Mouse (Mus musculus) heart, postnatal 0 days (tissue): ENCODE measurements around the gene Slco4a1. TPM values are rescaled to one million over a fixed set of nuclear protein-coding genes. Genes with fewer than 3 reads are reported as not detected.
A peak's percentile ranks its signal among the peaks of the same experiment; 100 is the strongest.

Experiments
- ATAC-seq: fragments of 200-750 bp; cut with Nextera tagmentation; 2 replicates; pipeline ENCODE4 v1.8.0; 2017; ENCODE audit warnings: low read depth, moderate number of reproducible peaks, moderate library complexity; ENCODE audit not compliant: insufficient read depth
- DNase-seq: peaks from one replicate; pipeline ENCODE4 v3.0.0-alpha.2; 2016; ENCODE audit warnings: low spot score
- H3K27ac ChIP-seq: fragments of 300-500 bp; sonication (generic); 2 replicates; pipeline ENCODE4 v1.5.1; 2014; ENCODE audit warnings: low read depth, mild to moderate bottlenecking
- H3K27me3 ChIP-seq: fragments of 300-500 bp; sonication (generic); 2 replicates; pipeline ENCODE4 v1.6.1; 2014; ENCODE audit warnings: low read length, mixed read lengths; ENCODE audit not compliant: control insufficient read depth, insufficient read depth
- H3K36me3 ChIP-seq: fragments of 300-500 bp; sonication (generic); replicated peaks from 2 replicates; pipeline ENCODE4 v1.6.1; 2014; ENCODE audit warnings: low read length, mixed read lengths; ENCODE audit not compliant: control insufficient read depth, insufficient read depth
- H3K4me1 ChIP-seq: fragments of 300-500 bp; sonication (generic); 2 replicates; pipeline ENCODE4 v1.6.1; 2014; ENCODE audit warnings: antibody characterized with exemption; ENCODE audit not compliant: control insufficient read depth, insufficient read depth
- H3K4me2 ChIP-seq: fragments of 300-500 bp; sonication (generic); 2 replicates; pipeline ENCODE4 v1.6.1; 2014; ENCODE audit warnings: low read depth, mild to moderate bottlenecking, low read length, moderate library complexity
- H3K4me3 ChIP-seq: fragments of 300-500 bp; sonication (generic); 2 replicates; pipeline ENCODE4 v1.5.1; 2014; ENCODE audit warnings: low read depth, low read length
- H3K9ac ChIP-seq: fragments of 300-500 bp; sonication (generic); replicated peaks from 2 replicates; pipeline ENCODE4 v1.6.1; 2014; ENCODE audit warnings: low read depth, low read length, mixed read lengths
- H3K9me3 ChIP-seq: fragments of 300-500 bp; sonication (generic); replicated peaks from 2 replicates; pipeline ENCODE4 v1.6.1; 2016; ENCODE audit warnings: low read length; ENCODE audit not compliant: control insufficient read depth
- CTCF ChIP-seq: IDR thresholded peaks from 2 replicates; pipeline ENCODE4 v1.5.1; 2016; ENCODE audit warnings: antibody characterized with exemption, control low read depth, low read depth
- EP300 ChIP-seq: IDR thresholded peaks from 2 replicates; pipeline ENCODE4 v1.6.1; 2016; ENCODE audit warnings: antibody characterized with exemption, low read depth
- WGBS: fragments of 180-500 bp; shearing (Covaris S2); extraction: QIAGEN DNeasy Blood & Tissue Kit; methylation state at CpG from one replicate; pipeline ENCODE4 v1.1.7; 2014; 5-methylcytosine and 5-hydroxymethylcytosine counted together
- polyA plus RNA-seq: library from polyadenylated mRNA; unstranded; fragments of >200 nt; fragmentation: Nextera tagmentation; extraction: Ambion mirVana; gene quantifications from 2 replicates; pipeline ENCODE4 v1.2.1, GENCODE M21; 2015
- total RNA-seq: library from RNA; depleted of rRNA; stranded (reverse); fragments of >200 nt; gene quantifications from 2 replicates; pipeline ENCODE4 v1.2.3, GENCODE M21; 2014; ENCODE audit warnings: low replicate concordance

Slco4a1 gene
- total and polyA plus RNA-seq, 2 experiments from 2014 or later: not detected

DNA sequence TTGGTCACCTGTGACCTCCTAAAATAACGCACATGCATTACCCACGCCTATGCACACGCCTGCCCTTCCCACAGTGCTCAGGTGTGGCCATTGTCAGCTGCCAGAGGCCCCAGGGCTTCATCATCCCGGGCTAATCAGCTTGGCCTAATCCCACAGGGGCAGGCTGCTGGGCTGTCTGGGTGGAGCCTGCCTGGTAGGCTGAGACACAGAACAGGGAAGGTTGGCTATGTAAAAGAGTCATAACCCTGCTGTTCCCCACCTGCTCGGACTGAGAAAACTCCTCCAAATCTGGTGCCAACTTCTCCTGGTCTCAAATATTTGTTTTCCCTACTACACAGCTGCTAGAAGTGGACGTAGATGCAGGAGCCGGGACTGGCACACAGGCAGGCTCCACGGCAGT is 4.8 kb downstream of the Slco4a1 start:
- Histone ChIP-seq H3K4me3 (no peak overlapping the region), H3K9me3 (no peaks in the 10 kb centered on the region), H3K36me3 (no peaks in the 10 kb centered on the region), H3K27ac (no peak overlapping the region), H3K4me2 (no peak overlapping the region), H3K27me3 (peaks cover 20% of the 10 kb centered on the region), H3K9ac (no peak overlapping the region), H3K4me1 (peaks cover 6% of the 10 kb centered on the region; the same call in 1 of the 2 replicates)
- 63% methylated on average over 8 of the region's 8 CpGs for WGBS
- no peak for DNase-seq
- ATAC-seq: no peak
- TF ChIP-seq CTCF (no peak), EP300 (no peak)

DNA sequence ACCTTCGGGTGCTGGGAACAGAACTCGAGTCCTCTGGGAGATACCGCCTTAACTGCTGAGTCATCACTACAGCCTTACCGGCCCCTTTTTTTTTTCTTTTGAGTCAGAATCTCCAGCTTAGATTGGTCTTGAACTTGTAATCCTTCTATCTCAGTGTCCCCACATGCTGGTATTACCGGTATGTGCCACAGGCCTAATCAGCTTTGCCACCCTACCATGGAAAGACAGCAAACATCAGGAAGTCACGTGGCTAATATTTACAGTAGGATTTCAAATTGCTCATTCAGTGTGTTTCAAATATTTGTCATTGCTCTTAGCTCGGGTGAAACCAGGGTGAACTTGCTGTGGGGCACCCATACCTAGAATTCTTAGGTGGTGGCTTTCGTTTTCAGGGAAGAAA is 6.5 kb downstream of the Slco4a1 start:
- 81% methylated on average over 8 of the region's 8 CpGs for WGBS
- H3K27ac ChIP-seq: no peak overlapping the region
- H3K9me3 ChIP-seq: no peaks in the 10 kb centered on the region
- no peak for DNase-seq
- no peaks in the 10 kb centered on the region for H3K4me1 ChIP-seq
- no peak overlapping the region for H3K4me3 ChIP-seq
- H3K36me3 ChIP-seq: no peaks in the 10 kb centered on the region
- H3K4me2 ChIP-seq: no peak overlapping the region
- ATAC-seq: no peak
- no peak overlapping the region for H3K9ac ChIP-seq
- H3K27me3 ChIP-seq: peaks cover 3% of the 10 kb centered on the region
- TF ChIP-seq CTCF (no peak), EP300 (no peak)

DNA sequence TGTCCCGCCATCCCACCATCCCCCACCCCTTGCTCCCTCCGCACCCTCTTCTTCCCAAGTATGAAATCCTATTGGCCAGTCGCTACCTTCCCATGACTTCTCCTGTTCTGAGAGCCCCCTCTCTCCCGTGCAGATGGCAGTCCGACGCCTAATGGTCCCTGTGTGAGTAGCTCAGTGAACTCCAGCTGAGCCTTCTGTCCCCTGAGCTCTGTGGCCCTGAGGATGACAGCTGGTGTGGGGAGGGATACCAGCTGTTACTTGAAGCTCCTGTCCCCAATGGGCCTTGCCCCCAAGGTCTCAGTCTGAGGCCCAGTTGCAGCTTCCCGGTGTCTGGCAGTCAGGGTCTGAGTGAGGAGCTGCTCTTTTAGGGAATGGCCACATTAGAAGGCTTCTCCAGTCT is 10.5 kb downstream of the Slco4a1 start:
- ATAC-seq (no peak), DNase-seq (no peak)
- H3K9ac ChIP-seq: no peak overlapping the region
- 56% methylated on average over 7 of the region's 7 CpGs for WGBS
- H3K9me3 ChIP-seq: no peaks in the 10 kb centered on the region
- no peaks in the 10 kb centered on the region for H3K27me3 ChIP-seq
- H3K4me2 ChIP-seq: no peak overlapping the region
- no peaks in the 10 kb centered on the region for H3K4me1 ChIP-seq
- no peak overlapping the region for H3K27ac ChIP-seq
- TF ChIP-seq CTCF: no peak
- no peak for TF ChIP-seq EP300
- no peak overlapping the region for H3K4me3 ChIP-seq
- no peaks in the 10 kb centered on the region for H3K36me3 ChIP-seq

DNA sequence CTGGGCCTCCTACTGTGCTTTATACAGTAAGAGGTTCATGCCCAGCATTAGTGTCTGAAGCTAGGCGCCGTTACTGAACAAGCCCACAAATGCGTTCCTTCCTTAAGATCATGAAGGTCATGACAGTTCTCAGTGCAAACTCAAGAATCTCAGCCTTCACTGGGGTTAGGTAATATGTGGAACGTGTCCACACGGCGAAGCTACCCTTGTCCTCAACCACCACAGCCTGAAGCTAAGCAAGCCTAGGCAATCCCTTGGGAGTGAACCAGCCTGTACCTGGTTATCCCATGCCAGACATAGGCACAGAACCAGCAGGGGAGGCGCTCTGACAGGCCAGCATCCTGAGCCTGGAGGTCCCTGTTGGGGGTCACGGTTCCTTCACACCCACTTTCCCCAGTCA is 12.8 kb downstream of the Slco4a1 start:
- H3K27me3 ChIP-seq: no peaks in the 10 kb centered on the region
- no peak overlapping the region for H3K4me2 ChIP-seq
- H3K9ac ChIP-seq: no peak overlapping the region
- H3K4me3 ChIP-seq: no peak overlapping the region
- DNase-seq: no peak
- 87% methylated on average over 8 of the region's 8 CpGs for WGBS
- H3K27ac ChIP-seq: no peak overlapping the region
- no peaks in the 10 kb centered on the region for H3K36me3 ChIP-seq
- H3K9me3 ChIP-seq: no peaks in the 10 kb centered on the region
- TF ChIP-seq CTCF: no peak
- TF ChIP-seq EP300: no peak
- no peak for ATAC-seq
- no peaks in the 10 kb centered on the region for H3K4me1 ChIP-seq

DNA sequence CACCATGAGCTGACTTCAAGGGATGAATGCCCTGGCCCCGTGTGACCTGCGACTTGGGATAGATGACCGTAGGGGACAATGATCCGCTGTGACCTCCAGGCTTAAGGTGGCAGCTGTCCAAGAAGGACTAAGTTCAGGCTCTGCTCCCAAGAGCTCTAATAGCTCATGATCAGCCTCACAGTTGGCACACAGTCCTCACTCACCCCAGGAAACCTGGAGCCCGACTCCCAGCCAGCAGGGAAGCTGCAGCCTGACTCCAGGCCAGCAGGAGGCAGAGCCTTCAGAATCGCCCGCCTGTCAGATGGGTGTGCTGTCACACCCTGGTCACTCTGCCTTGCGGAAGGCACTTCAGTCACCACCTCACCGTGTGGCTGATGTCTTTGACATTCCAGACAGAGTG is 13.7 kb downstream of the Slco4a1 start:
- Histone ChIP-seq H3K4me3 (no peak overlapping the region), H3K27ac (no peak overlapping the region), H3K27me3 (no peaks in the 10 kb centered on the region), H3K36me3 (no peaks in the 10 kb centered on the region), H3K9ac (no peak overlapping the region), H3K4me1 (no peaks in the 10 kb centered on the region), H3K9me3 (no peaks in the 10 kb centered on the region), H3K4me2 (no peak overlapping the region)
- TF ChIP-seq CTCF (peak; percentile 34), EP300 (no peak)
- ATAC-seq: peak; percentile 52
- DNase-seq: no peak
- WGBS: 48% methylated on average over 9 of the region's 9 CpGs

DNA sequence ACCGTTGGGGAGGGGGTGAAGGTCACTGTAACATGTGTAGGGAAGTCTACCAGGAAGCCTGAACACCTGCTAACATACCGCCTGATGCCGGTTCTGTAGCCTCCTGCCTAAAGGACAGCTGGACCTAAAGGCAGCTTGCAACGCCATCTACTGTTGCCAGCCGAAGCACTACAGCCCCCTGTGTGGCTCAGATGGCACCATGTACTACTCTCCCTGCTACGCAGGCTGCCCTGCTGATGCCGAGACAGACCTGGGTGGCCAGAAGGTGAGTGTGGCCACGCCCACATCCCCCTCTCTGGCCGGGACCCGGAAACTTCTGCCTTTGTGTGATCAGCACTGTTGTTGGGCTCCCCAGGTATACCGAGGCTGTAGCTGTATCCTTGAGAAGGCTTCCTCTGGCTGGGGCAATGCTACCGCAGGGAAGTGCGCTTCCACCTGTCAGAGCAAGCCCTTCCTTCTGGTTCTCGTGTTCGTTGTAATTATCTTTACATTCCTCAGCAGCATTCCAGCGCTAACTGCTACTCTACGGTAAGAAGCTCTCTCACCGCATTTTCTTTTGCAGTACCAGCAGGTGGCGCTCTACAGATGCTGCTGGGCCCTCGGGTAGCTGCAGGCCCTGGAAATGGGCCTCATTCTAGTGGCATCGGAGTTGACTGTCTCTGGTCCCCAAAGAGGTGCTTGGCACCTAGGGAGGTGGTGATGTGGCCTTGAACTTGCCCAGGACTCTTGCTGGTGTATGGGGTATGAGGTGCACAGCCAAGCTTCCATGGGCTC is 16.4 kb downstream of the Slco4a1 start:
- Histone ChIP-seq H3K4me2 (no peak overlapping the region), H3K36me3 (no peaks in the 10 kb centered on the region), H3K9me3 (no peaks in the 10 kb centered on the region), H3K4me1 (no peaks in the 10 kb centered on the region), H3K9ac (no peak overlapping the region), H3K4me3 (no peak overlapping the region), H3K27me3 (no peaks in the 10 kb centered on the region), H3K27ac (no peak overlapping the region)
- ATAC-seq: peak; percentile 43; the same call in 1 of the 2 replicates
- 6% methylated on average over 21 of the region's 21 CpGs for WGBS
- DNase-seq: peak; percentile 32
- TF ChIP-seq CTCF: peak; percentile 65
- no peak for TF ChIP-seq EP300
